Mouse (Mus musculus): ENCODE measurements around the gene Gm38431.

GRCm38 (mm10) chr9:21093423-21093822 lies 1.6 kb upstream of the Gm38431 start:
- no peak for TF ChIP-seq CTCF (IDR thresholded peaks at IDR 0.05)
- no peak for TF ChIP-seq POLR2A (IDR thresholded peaks at IDR 0.05; ENCODE audit: insufficient read depth, low read depth, low read length)
- no peak for TF ChIP-seq EP300 (IDR thresholded peaks at IDR 0.05; ENCODE audit: insufficient read depth, low read depth, low read length)
